ENCODE assay signal across 19 mouse cellular contexts in the genomic region with DNA sequence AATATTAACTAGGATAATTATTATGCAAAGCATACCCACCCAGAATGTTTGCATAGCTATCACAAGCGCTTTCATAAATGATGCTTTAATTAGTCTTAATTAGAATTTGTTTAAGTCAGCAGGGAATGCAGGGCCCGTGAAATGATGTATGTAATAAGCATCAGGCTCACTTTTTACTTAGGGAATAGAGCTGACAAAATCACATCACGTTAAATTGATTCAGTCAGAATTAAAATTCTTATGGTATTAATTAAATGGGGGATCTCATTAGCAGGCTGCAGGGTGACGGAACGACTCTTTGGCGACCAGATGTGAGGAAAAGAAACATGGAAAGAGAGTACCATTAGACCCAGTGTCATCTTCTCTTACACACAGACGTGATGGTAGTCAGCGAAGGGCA.
A peak's percentile ranks its signal among the peaks of the same experiment; 100 is the strongest.
DNase-seq lines count a peak whose midpoint lies in the region; ATAC-seq and TF ChIP-seq lines count a peak whose summit lies in the region.
"Had no signal": no experiment of that assay in that cellular context is flagged by ENCODE, and none has a peak within 500 bp of the region (broad histone marks: within the 10 kb centered on the region; RNA-seq: fewer than 3 reads in every experiment).

No protein-coding gene starts in this region.

- 75% methylated on average over 8 of the region's 8 CpGs for WGBS in neural tube, embryonic 11.5 days
- WGBS in hindbrain, embryonic 15.5 days = 34% methylated on average over 8 of the region's 8 CpGs
- 57% methylated on average over 8 of the region's 8 CpGs for WGBS in midbrain, postnatal 0 days

- peak; percentile 13; the same call in 1 of the 2 replicates for ATAC-seq in neural tube, embryonic 11.5 days (ENCODE audit: insufficient read depth, low FRiP score, low TSS enrichment)
- ATAC-seq in hindbrain, embryonic 15.5 days (ENCODE audit: low FRiP score, low read depth) = peak; percentile 72
- ATAC-seq in midbrain, postnatal 0 days (ENCODE audit: low FRiP score) = no peak
- ATAC-seq: activated CD4-positive, CD25-positive, alpha-beta regulatory T cell, adult 4 months; liver, embryonic 12.5 days; Patski had no signal

- H3K9ac ChIP-seq in neural tube, embryonic 11.5 days (ENCODE audit: low read length) = no peak overlapping the region
- H3K9ac ChIP-seq in hindbrain, embryonic 15.5 days = no peak overlapping the region
- no peak overlapping the region for H3K9ac ChIP-seq in midbrain, postnatal 0 days (replicated peaks; ENCODE audit: low read length, poor library complexity, severe bottlenecking)
- H3K9ac ChIP-seq: heart, embryonic 13.5 days; liver, embryonic 12.5 days; lung, embryonic 14.5 days had no signal

- H3K4me1 ChIP-seq in neural tube, embryonic 11.5 days (ENCODE audit: control insufficient read depth, insufficient read depth, low read length) = no peaks in the 10 kb centered on the region
- H3K4me1 ChIP-seq in hindbrain, embryonic 15.5 days (replicated peaks) = no peaks in the 10 kb centered on the region
- no peaks in the 10 kb centered on the region for H3K4me1 ChIP-seq in midbrain, postnatal 0 days (ENCODE audit: insufficient read depth, low read length)
- H3K4me1 ChIP-seq: heart, embryonic 13.5 days; liver, embryonic 12.5 days had no signal

- H3K27ac ChIP-seq in neural tube, embryonic 11.5 days (ENCODE audit: low read depth, low read length) = no peak overlapping the region
- no peak overlapping the region for H3K27ac ChIP-seq in hindbrain, embryonic 15.5 days (replicated peaks)
- H3K27ac ChIP-seq in midbrain, postnatal 0 days (ENCODE audit: low read depth, low read length) = no peak overlapping the region
- H3K27ac ChIP-seq: gastrocnemius, adult 2 months; heart, embryonic 13.5 days; kidney, postnatal 0 days; liver, embryonic 12.5 days had no signal

- no peak for DNase-seq in neural tube, embryonic 11.5 days (ENCODE audit: low spot score)
- DNase-seq in neural tube, embryonic 10.5 days (ENCODE audit: extremely low spot score, low spot score) = no peak
- peak; percentile 48 for DNase-seq in midbrain, postnatal 0 days (ENCODE audit: low spot score)
- DNase-seq in lung, postnatal 10 days = no peak
- no peak for DNase-seq in adrenal gland, postnatal 25 days
- no peak for DNase-seq in cerebellum, postnatal 25 days
- DNase-seq: adrenal gland, postnatal 14 days; cerebellum, adult 8-10 months; gastrocnemius, adult 2 months; kidney, adult 11 months; right cerebral cortex, postnatal 4 days; thymus, postnatal 4 days had no signal

- no peak overlapping the region for H3K4me3 ChIP-seq in neural tube, embryonic 11.5 days (ENCODE audit: low read depth, low read length)
- H3K4me3 ChIP-seq in hindbrain, embryonic 15.5 days = no peak overlapping the region
- no peak overlapping the region for H3K4me3 ChIP-seq in midbrain, postnatal 0 days (ENCODE audit: low read depth, low read length)
- H3K4me3 ChIP-seq: gastrocnemius, adult 2 months; heart, embryonic 13.5 days; liver, embryonic 12.5 days had no signal

- H3K27me3 ChIP-seq in neural tube, embryonic 11.5 days (ENCODE audit: control insufficient read depth, insufficient read depth, low read length) = no peaks in the 10 kb centered on the region
- 0 out of 2 replicates have a peak, but pooled peaks cover 3% of the 10 kb centered on the region for H3K27me3 ChIP-seq in hindbrain, embryonic 15.5 days
- no peaks in the 10 kb centered on the region for H3K27me3 ChIP-seq in midbrain, postnatal 0 days (ENCODE audit: insufficient read depth, low read length)
- H3K27me3 ChIP-seq: heart, embryonic 13.5 days; liver, embryonic 12.5 days had no signal

- no peaks in the 10 kb centered on the region for H3K36me3 ChIP-seq in neural tube, embryonic 11.5 days (ENCODE audit: control insufficient read depth, insufficient read depth, low read length)
- no peaks in the 10 kb centered on the region for H3K36me3 ChIP-seq in hindbrain, embryonic 15.5 days
- H3K36me3 ChIP-seq in midbrain, postnatal 0 days (ENCODE audit: insufficient read depth, low read length) = no peaks in the 10 kb centered on the region
- H3K36me3 ChIP-seq: heart, embryonic 13.5 days; liver, embryonic 12.5 days had no signal

- TF ChIP-seq CTCF in midbrain, postnatal 0 days (IDR thresholded peaks at IDR 0.05) = no peak

- no peak overlapping the region for H3K4me2 ChIP-seq in neural tube, embryonic 11.5 days (ENCODE audit: low read depth)
- H3K4me2 ChIP-seq in hindbrain, embryonic 15.5 days = no peak overlapping the region
- H3K4me2 ChIP-seq in midbrain, postnatal 0 days (ENCODE audit: low read depth, low read length, poor library complexity, severe bottlenecking) = no peak overlapping the region
- H3K4me2 ChIP-seq: heart, embryonic 13.5 days; liver, embryonic 12.5 days; lung, embryonic 14.5 days had no signal

- H3K9me3 ChIP-seq in neural tube, embryonic 11.5 days (ENCODE audit: control insufficient read depth, low read length) = no peaks in the 10 kb centered on the region
- no peaks in the 10 kb centered on the region for H3K9me3 ChIP-seq in hindbrain, embryonic 15.5 days
- H3K9me3 ChIP-seq in midbrain, postnatal 0 days (ENCODE audit: low read length) = no peaks in the 10 kb centered on the region
- H3K9me3 ChIP-seq: heart, embryonic 13.5 days; liver, embryonic 12.5 days had no signal
